Mouse (Mus musculus) heart, embryonic 16.5 days (tissue): Measurements from ENCODE around the gene Tmtc2. TPM values are rescaled to one million over a fixed set of nuclear protein-coding genes. Genes with fewer than 3 reads are reported as not detected.

Experiments used
- ATAC-seq: fragments of 200-750 bp; cut with Nextera tagmentation; replicated peaks from 2 replicates; pipeline ENCODE4 v1.8.0; 2017; ENCODE audit warnings: moderate number of reproducible peaks; ENCODE audit not compliant: insufficient read depth, low FRiP score; ENCODE audit errors: extremely low read depth
- H3K27ac ChIP-seq: fragments of 300-500 bp; sonication (generic); 2 replicates; pipeline ENCODE4 v1.5.1; 2014; ENCODE audit warnings: mild to moderate bottlenecking, low read length, control low read depth, moderate library complexity
- H3K27me3 ChIP-seq: fragments of 300-500 bp; sonication (generic); 2 replicates; pipeline ENCODE4 v1.6.1; 2014; ENCODE audit warnings: low read length, mixed read lengths; ENCODE audit not compliant: control insufficient read depth, insufficient read depth
- H3K36me3 ChIP-seq: fragments of 300-500 bp; sonication (generic); 2 replicates; pipeline ENCODE4 v1.6.1; 2014; ENCODE audit not compliant: control insufficient read depth, insufficient read depth
- H3K4me1 ChIP-seq: fragments of 300-500 bp; sonication (generic); 2 replicates; pipeline ENCODE4 v1.6.1; 2014; ENCODE audit warnings: low read length, mixed read lengths; ENCODE audit not compliant: control insufficient read depth, insufficient read depth
- H3K4me2 ChIP-seq: fragments of 300-500 bp; sonication (generic); 2 replicates; pipeline ENCODE4 v1.6.1; 2014; ENCODE audit warnings: low read depth, mild to moderate bottlenecking, control low read depth, low read length
- H3K4me3 ChIP-seq: fragments of 300-500 bp; sonication (generic); 2 replicates; pipeline ENCODE4 v1.5.1; 2014; ENCODE audit warnings: mild to moderate bottlenecking, control low read depth, low read length
- H3K9ac ChIP-seq: fragments of 300-500 bp; sonication (generic); 2 replicates; pipeline ENCODE4 v1.6.1; 2014; ENCODE audit warnings: low read length, control low read depth
- H3K9me3 ChIP-seq: fragments of 300-500 bp; sonication (generic); replicated peaks from 2 replicates; pipeline ENCODE4 v1.6.1; 2016; ENCODE audit warnings: low read length; ENCODE audit not compliant: control insufficient read depth
- WGBS: fragments of 180-500 bp; shearing (Covaris S2); extraction: QIAGEN DNeasy Blood & Tissue Kit; methylation state at CpG from one replicate; pipeline ENCODE4 v1.1.7; 2014; 5-methylcytosine and 5-hydroxymethylcytosine counted together
- polyA plus RNA-seq: library from polyadenylated mRNA; unstranded; fragments of >200 nt; fragmentation: Nextera tagmentation; extraction: Ambion mirVana; gene quantifications from 2 replicates; pipeline ENCODE4 v1.2.1, GENCODE M21; 2015

Gene Tmtc2
- polyA plus RNA-seq, 1 experiment from 2014 or later = 2.1 TPM

- Histone ChIP-seq H3K9ac (no peak overlapping the region), H3K27ac (no peak overlapping the region), H3K36me3 (no peaks in the 10 kb centered on the region), H3K9me3 (no peaks in the 10 kb centered on the region), H3K27me3 (no peaks in the 10 kb centered on the region), H3K4me1 (no peaks in the 10 kb centered on the region), H3K4me2 (no peak overlapping the region), H3K4me3 (no peak overlapping the region)
- no peak for ATAC-seq
- whole genome bisulfite sequencing = 87% methylated on average over 4 of the region's 4 CpGs
Measured at GRCm38 (mm10) chr10:105464378-105464777, 109.9 kb downstream of the Tmtc2 start.

- Histone ChIP-seq H3K4me2 (no peak overlapping the region), H3K27ac (no peak overlapping the region), H3K9me3 (no peaks in the 10 kb centered on the region), H3K27me3 (no peaks in the 10 kb centered on the region), H3K36me3 (no peaks in the 10 kb centered on the region), H3K4me1 (no peaks in the 10 kb centered on the region), H3K4me3 (no peak overlapping the region), H3K9ac (no peak overlapping the region)
- ATAC-seq = no peak
- 83% methylated on average over 8 of the region's 8 CpGs for WGBS
Measured at GRCm38 (mm10) chr10:105453441-105453840, 120.8 kb downstream of the Tmtc2 start.

- no peaks in the 10 kb centered on the region for H3K4me1 ChIP-seq
- no peak overlapping the region for H3K27ac ChIP-seq
- no peak overlapping the region for H3K4me3 ChIP-seq
- H3K36me3 ChIP-seq = no peaks in the 10 kb centered on the region
- ATAC-seq = no peak
- H3K4me2 ChIP-seq = no peak overlapping the region
- 83% methylated on average over 2 of the region's 2 CpGs for WGBS
- H3K27me3 ChIP-seq = no peaks in the 10 kb centered on the region
- H3K9ac ChIP-seq = no peak overlapping the region
- H3K9me3 ChIP-seq = no peaks in the 10 kb centered on the region
Measured at GRCm38 (mm10) chr10:105447191-105447590, 127.1 kb downstream of the Tmtc2 start.

- no peaks in the 10 kb centered on the region for H3K9me3 ChIP-seq
- no peak overlapping the region for H3K4me3 ChIP-seq
- H3K4me1 ChIP-seq = no peaks in the 10 kb centered on the region
- no peak overlapping the region for H3K4me2 ChIP-seq
- no peak overlapping the region for H3K27ac ChIP-seq
- no peaks in the 10 kb centered on the region for H3K27me3 ChIP-seq
- no peaks in the 10 kb centered on the region for H3K36me3 ChIP-seq
- WGBS = 69% methylated on average over 3 of the region's 3 CpGs
- ATAC-seq = no peak
- no peak overlapping the region for H3K9ac ChIP-seq
Measured at GRCm38 (mm10) chr10:105444309-105444708, 129.9 kb downstream of the Tmtc2 start.

- Histone ChIP-seq H3K9me3 (no peaks in the 10 kb centered on the region), H3K4me2 (no peak overlapping the region), H3K4me3 (no peak overlapping the region), H3K9ac (no peak overlapping the region), H3K27ac (no peak overlapping the region), H3K36me3 (no peaks in the 10 kb centered on the region), H3K27me3 (no peaks in the 10 kb centered on the region), H3K4me1 (peaks cover 7% of the 10 kb centered on the region)
- no peak for ATAC-seq
- WGBS = 79% methylated on average over 5 of the region's 5 CpGs
Measured at GRCm38 (mm10) chr10:105434879-105435278, 139.4 kb downstream of the Tmtc2 start.

GRCm38 (mm10) chr10:105430885-105431284 lies 143.4 kb downstream of the Tmtc2 start:
- no peaks in the 10 kb centered on the region for H3K36me3 ChIP-seq
- H3K9me3 ChIP-seq = no peaks in the 10 kb centered on the region
- H3K9ac ChIP-seq = no peak overlapping the region
- ATAC-seq = no peak
- H3K27me3 ChIP-seq = no peaks in the 10 kb centered on the region
- no peak overlapping the region for H3K4me3 ChIP-seq
- peaks cover 7% of the 10 kb centered on the region for H3K4me1 ChIP-seq
- WGBS = 61% methylated on average over 3 of the region's 3 CpGs
- H3K4me2 ChIP-seq = no peak overlapping the region
- no peak overlapping the region for H3K27ac ChIP-seq

- no peaks in the 10 kb centered on the region for H3K36me3 ChIP-seq
- H3K9ac ChIP-seq = no peak overlapping the region
- H3K4me3 ChIP-seq = no peak overlapping the region
- H3K27me3 ChIP-seq = no peaks in the 10 kb centered on the region
- 33% methylated on average over 5 of the region's 5 CpGs for WGBS
- no peak overlapping the region for H3K4me2 ChIP-seq
- no peaks in the 10 kb centered on the region for H3K9me3 ChIP-seq
- no peak for ATAC-seq
- peaks cover 7% of the 10 kb centered on the region for H3K4me1 ChIP-seq
- H3K27ac ChIP-seq = no peak overlapping the region
Measured at GRCm38 (mm10) chr10:105430232-105430631, 144.0 kb downstream of the Tmtc2 start.

GRCm38 (mm10) chr10:105428080-105428479 lies 146.2 kb downstream of the Tmtc2 start:
- 71% methylated on average over 5 of the region's 5 CpGs for WGBS
- H3K4me3 ChIP-seq = no peak overlapping the region
- H3K4me1 ChIP-seq = peaks cover 7% of the 10 kb centered on the region
- no peak overlapping the region for H3K27ac ChIP-seq
- H3K36me3 ChIP-seq = no peaks in the 10 kb centered on the region
- H3K4me2 ChIP-seq = no peak overlapping the region
- no peak overlapping the region for H3K9ac ChIP-seq
- no peak for ATAC-seq
- no peaks in the 10 kb centered on the region for H3K9me3 ChIP-seq
- no peaks in the 10 kb centered on the region for H3K27me3 ChIP-seq

GRCm38 (mm10) chr10:105427625-105428024 lies 146.6 kb downstream of the Tmtc2 start:
- H3K4me1 ChIP-seq = peaks cover 7% of the 10 kb centered on the region
- no peak overlapping the region for H3K4me3 ChIP-seq
- no peak for ATAC-seq
- no peaks in the 10 kb centered on the region for H3K27me3 ChIP-seq
- no peaks in the 10 kb centered on the region for H3K9me3 ChIP-seq
- 75% methylated on average over 7 of the region's 7 CpGs for WGBS
- H3K36me3 ChIP-seq = no peaks in the 10 kb centered on the region
- no peak overlapping the region for H3K4me2 ChIP-seq
- H3K27ac ChIP-seq = no peak overlapping the region
- H3K9ac ChIP-seq = no peak overlapping the region

GRCm38 (mm10) chr10:105425052-105425451 lies 149.2 kb downstream of the Tmtc2 start:
- H3K9me3 ChIP-seq = no peaks in the 10 kb centered on the region
- H3K27me3 ChIP-seq = no peaks in the 10 kb centered on the region
- ATAC-seq = no peak
- WGBS = 85% methylated on average over 1 of the region's 1 CpGs
- no peak overlapping the region for H3K27ac ChIP-seq
- no peaks in the 10 kb centered on the region for H3K36me3 ChIP-seq
- peaks cover under 1% of the 10 kb centered on the region; the same call in 1 of the 2 replicates for H3K4me1 ChIP-seq
- H3K4me2 ChIP-seq = no peak overlapping the region
- no peak overlapping the region for H3K9ac ChIP-seq
- H3K4me3 ChIP-seq = no peak overlapping the region
